Mouse (Mus musculus) midbrain, embryonic 13.5 days (tissue): ENCODE data around the gene Sugp2. TPM values are rescaled to one million over a fixed set of nuclear protein-coding genes. Genes with fewer than 3 reads are reported as not detected.
"Not testable (repeated sequence)": the region's sequence is repeated elsewhere in the genome, so short reads cannot be mapped to it uniquely, and the experiment has no call there.

Experiments
- ATAC-seq: fragments of 200-750 bp; cut with Nextera tagmentation; 2 replicates; pipeline ENCODE4 v1.8.0; 2017; ENCODE audit warnings: mild to moderate bottlenecking, moderate TSS enrichment, moderate library complexity
- H3K27ac ChIP-seq: fragments of 300-500 bp; sonication (generic); 2 replicates; pipeline ENCODE4 v1.5.1; 2015; ENCODE audit warnings: inconsistent platforms, mild to moderate bottlenecking, moderate library complexity
- H3K27me3 ChIP-seq: fragments of 300-500 bp; sonication (generic); 2 replicates; pipeline ENCODE4 v1.6.1; 2015; ENCODE audit warnings: mild to moderate bottlenecking, inconsistent platforms
- H3K36me3 ChIP-seq: fragments of 300-500 bp; sonication (generic); 2 replicates; pipeline ENCODE4 v1.6.1; 2015; ENCODE audit warnings: mild to moderate bottlenecking, inconsistent platforms
- H3K4me1 ChIP-seq: fragments of 300-500 bp; sonication (generic); replicated peaks from 2 replicates; pipeline ENCODE4 v1.6.1; 2015; ENCODE audit warnings: inconsistent platforms
- H3K4me2 ChIP-seq: fragments of 300-500 bp; sonication (generic); replicated peaks from 2 replicates; pipeline ENCODE4 v1.6.1; 2015; ENCODE audit warnings: moderate library complexity, mild to moderate bottlenecking, inconsistent platforms
- H3K4me3 ChIP-seq: fragments of 300-500 bp; sonication (generic); replicated peaks from 2 replicates; pipeline ENCODE4 v1.5.1; 2015; ENCODE audit warnings: mild to moderate bottlenecking, inconsistent platforms
- H3K9ac ChIP-seq: fragments of 300-500 bp; sonication (generic); replicated peaks from 2 replicates; pipeline ENCODE4 v1.6.1; 2015; ENCODE audit warnings: mild to moderate bottlenecking, inconsistent platforms
- H3K9me3 ChIP-seq: fragments of 300-500 bp; sonication (generic); 2 replicates; pipeline ENCODE4 v1.6.1; 2016; ENCODE audit warnings: mild to moderate bottlenecking, inconsistent platforms
- WGBS: fragments of 180-500 bp; shearing (Covaris S2); methylation state at CpG from one replicate; pipeline ENCODE4 v1.1.7; 2015; 5-methylcytosine and 5-hydroxymethylcytosine counted together
- polyA plus RNA-seq: library from polyadenylated mRNA; unstranded; fragments of >200 nt; fragmentation: Nextera tagmentation; extraction: Ambion mirVana; gene quantifications from 2 replicates; pipeline ENCODE4 v1.2.1, GENCODE M21; 2015

Sugp2 gene
- polyA plus RNA-seq, 1 experiment from 2014 or later: 84.2 TPM

GRCm38 (mm10) chr8:70211275-70211674 lies 22.8 kb upstream of the Sugp2 start:
- peak overlapping the region; percentile 92 for H3K4me2 ChIP-seq
- H3K36me3 ChIP-seq: no peaks in the 10 kb centered on the region
- peak overlapping the region; percentile 72 for H3K9ac ChIP-seq
- no peak for ATAC-seq
- peaks cover 19% of the 10 kb centered on the region for H3K4me1 ChIP-seq
- peaks cover 21% of the 10 kb centered on the region for H3K27me3 ChIP-seq
- no peak overlapping the region for H3K27ac ChIP-seq
- WGBS: 71% methylated on average over 1 of the region's 1 CpGs
- no peaks in the 10 kb centered on the region for H3K9me3 ChIP-seq
- peak overlapping the region; percentile 63 for H3K4me3 ChIP-seq

- H3K27me3 ChIP-seq: peaks cover 24% of the 10 kb centered on the region
- H3K4me1 ChIP-seq: peaks cover 19% of the 10 kb centered on the region
- H3K27ac ChIP-seq: 0 out of 2 replicates have a peak overlapping the region, but pooled peaks have one; percentile 19
- H3K9me3 ChIP-seq: no peaks in the 10 kb centered on the region
- no peak for ATAC-seq
- H3K36me3 ChIP-seq: no peaks in the 10 kb centered on the region
- H3K4me3 ChIP-seq: peak overlapping the region; percentile 63
- H3K9ac ChIP-seq: peak overlapping the region; percentile 72
- WGBS: 3% methylated on average over 30 of the region's 31 CpGs
- H3K4me2 ChIP-seq: peak overlapping the region; percentile 92
Measured at GRCm38 (mm10) chr8:70211726-70212111, 22.3 kb upstream of the Sugp2 start.

GRCm38 (mm10) chr8:70212112-70213055 lies 21.6 kb upstream of the Sugp2 start, which contains the start of gene Slc25a42:
Gene Slc25a42, minus strand, starts transcription at chr8:70212305.
- H3K4me2 ChIP-seq: peak within 1 kb of the TSS; percentile 92
- ATAC-seq: peak; percentile 99
- peaks cover 19% of the 10 kb centered on the region for H3K4me1 ChIP-seq
- H3K4me3 ChIP-seq: peak within 1 kb of the TSS; percentile 63
- H3K9me3 ChIP-seq: no peaks in the 10 kb centered on the region
- peak within 1 kb of the TSS; percentile 69 for H3K27ac ChIP-seq
- H3K36me3 ChIP-seq: no peaks in the 10 kb centered on the region
- under 1% methylated on average over 63 of the region's 66 CpGs for WGBS
- peaks cover 26% of the 10 kb centered on the region for H3K27me3 ChIP-seq
- H3K9ac ChIP-seq: peak within 1 kb of the TSS; percentile 72

GRCm38 (mm10) chr8:70214411-70214810 lies 19.6 kb upstream of the Sugp2 start:
- H3K4me1 ChIP-seq: peaks cover 23% of the 10 kb centered on the region
- no peak overlapping the region for H3K4me3 ChIP-seq
- 78% methylated on average over 3 of the region's 3 CpGs for WGBS
- H3K9me3 ChIP-seq: no peaks in the 10 kb centered on the region
- no peak overlapping the region for H3K27ac ChIP-seq
- no peaks in the 10 kb centered on the region for H3K36me3 ChIP-seq
- peaks cover 23% of the 10 kb centered on the region for H3K27me3 ChIP-seq
- no peak overlapping the region for H3K4me2 ChIP-seq
- no peak overlapping the region for H3K9ac ChIP-seq
- ATAC-seq: no peak

- 77% methylated on average over 5 of the region's 5 CpGs for WGBS
- Histone ChIP-seq H3K27me3 (peaks cover 18% of the 10 kb centered on the region), H3K4me1 (peaks cover 23% of the 10 kb centered on the region), H3K27ac (no peak overlapping the region), H3K9ac (no peak overlapping the region), H3K36me3 (peaks cover 1% of the 10 kb centered on the region), H3K4me2 (no peak overlapping the region), H3K4me3 (no peak overlapping the region), H3K9me3 (no peaks in the 10 kb centered on the region)
- ATAC-seq: no peak
Measured at GRCm38 (mm10) chr8:70215092-70215491, 18.9 kb upstream of the Sugp2 start.

GRCm38 (mm10) chr8:70216161-70216560 lies 17.9 kb upstream of the Sugp2 start:
- ATAC-seq, H3K4me2 ChIP-seq, H3K9me3 ChIP-seq, H3K9ac ChIP-seq, H3K27me3 ChIP-seq, H3K4me3 ChIP-seq, H3K27ac ChIP-seq: not testable (repeated sequence)
- WGBS: 79% methylated on average over 3 of the region's 3 CpGs
- H3K4me1 ChIP-seq: peaks cover 14% of the 10 kb centered on the region
- peaks cover 12% of the 10 kb centered on the region for H3K36me3 ChIP-seq

- Histone ChIP-seq H3K4me1 (peaks cover 11% of the 10 kb centered on the region), H3K27ac (no peak overlapping the region), H3K4me3 (no peak overlapping the region), H3K36me3 (peaks cover 16% of the 10 kb centered on the region), H3K9ac (no peak overlapping the region), H3K9me3 (no peaks in the 10 kb centered on the region), H3K4me2 (no peak overlapping the region), H3K27me3 (peaks cover 5% of the 10 kb centered on the region; the same call in 1 of the 2 replicates)
- 58% methylated on average over 1 of the region's 1 CpGs for WGBS
- no peak for ATAC-seq
Measured at GRCm38 (mm10) chr8:70216566-70216965, 17.5 kb upstream of the Sugp2 start.

- H3K36me3 ChIP-seq: peaks cover 25% of the 10 kb centered on the region
- no peak overlapping the region for H3K9ac ChIP-seq
- H3K9me3 ChIP-seq: no peaks in the 10 kb centered on the region
- H3K4me1 ChIP-seq: peaks cover 9% of the 10 kb centered on the region; the same call in 1 of the 2 replicates
- no peak for ATAC-seq
- H3K4me2 ChIP-seq: no peak overlapping the region
- H3K27ac ChIP-seq: no peak overlapping the region
- H3K27me3 ChIP-seq: peaks cover 5% of the 10 kb centered on the region; the same call in 1 of the 2 replicates
- no peak overlapping the region for H3K4me3 ChIP-seq
Measured at GRCm38 (mm10) chr8:70217441-70217840, 16.6 kb upstream of the Sugp2 start.

- no peaks in the 10 kb centered on the region for H3K9me3 ChIP-seq
- 0 out of 2 replicates have a peak, but pooled peaks cover 4% of the 10 kb centered on the region for H3K4me1 ChIP-seq
- H3K4me2 ChIP-seq: no peak overlapping the region
- H3K27me3 ChIP-seq: peaks cover 5% of the 10 kb centered on the region; the same call in 1 of the 2 replicates
- no peak for ATAC-seq
- peaks cover 42% of the 10 kb centered on the region for H3K36me3 ChIP-seq
- no peak overlapping the region for H3K9ac ChIP-seq
- 57% methylated on average over 5 of the region's 5 CpGs for WGBS
- H3K4me3 ChIP-seq: no peak overlapping the region
- H3K27ac ChIP-seq: no peak overlapping the region
Measured at GRCm38 (mm10) chr8:70219107-70219684, 14.8 kb upstream of the Sugp2 start.

- 79% methylated on average over 8 of the region's 8 CpGs for WGBS
- H3K36me3 ChIP-seq: peaks cover 54% of the 10 kb centered on the region
- no peak for ATAC-seq
Measured at GRCm38 (mm10) chr8:70220236-70220840, 13.7 kb upstream of the Sugp2 start.

GRCm38 (mm10) chr8:70220911-70221310 lies 13.1 kb upstream of the Sugp2 start:
- 95% methylated on average over 3 of the region's 3 CpGs for WGBS
- Histone ChIP-seq H3K27ac (no peak overlapping the region), H3K4me3 (no peak overlapping the region), H3K9ac (no peak overlapping the region), H3K36me3 (peaks cover 59% of the 10 kb centered on the region), H3K9me3 (no peaks in the 10 kb centered on the region), H3K4me2 (no peak overlapping the region), H3K4me1 (0 out of 2 replicates have a peak, but pooled peaks cover 4% of the 10 kb centered on the region), H3K27me3 (peaks cover 5% of the 10 kb centered on the region; the same call in 1 of the 2 replicates)
- ATAC-seq: no peak

More at GRCm38 (mm10) chr8:70220236-70220840, 13.7 kb upstream of the Sugp2 start:
- no peaks in the 10 kb centered on the region for H3K9me3 ChIP-seq
- no peak overlapping the region for H3K27ac ChIP-seq
- no peak overlapping the region for H3K4me2 ChIP-seq
- H3K4me3 ChIP-seq: no peak overlapping the region
- peaks cover 5% of the 10 kb centered on the region; the same call in 1 of the 2 replicates for H3K27me3 ChIP-seq
- H3K4me1 ChIP-seq: 0 out of 2 replicates have a peak, but pooled peaks cover 4% of the 10 kb centered on the region
- H3K9ac ChIP-seq: no peak overlapping the region
